Mouse (Mus musculus) skeletal muscle tissue, adult 2 months (tissue): ENCODE measurements around the gene Sh3bp5l.
"Not testable (repeated sequence)": the region's sequence is repeated elsewhere in the genome, so short reads cannot be mapped to it uniquely, and the experiment has no call there.

Experiments
- DNase-seq: peaks from one replicate; pipeline ENCODE4 v3.0.0-alpha.2; 2012; ENCODE audit warnings: low read depth, low spot score

Sh3bp5l gene

GRCm38 (mm10) chr11:58330276-58331148, at the start of gene Sh3bp5l, which contains the start of gene Zfp672:
TSS of gene Sh3bp5l (plus strand) at chr11:58330724.
TSS of gene Zfp672 (minus strand) at chr11:58330339.
- DNase-seq: peak; percentile 92

GRCm38 (mm10) chr11:58281970-58282496, 48.5 kb upstream of the Sh3bp5l start:
- DNase-seq: no peak

GRCm38 (mm10) chr11:58282518-58282917, 48.0 kb upstream of the Sh3bp5l start:
- DNase-seq: no peak

GRCm38 (mm10) chr11:58289992-58290682, 40.4 kb upstream of the Sh3bp5l start:
- DNase-seq: no peak

- DNase-seq: no peak
Observed at GRCm38 (mm10) chr11:58290812-58291211, 39.7 kb upstream of the Sh3bp5l start.

- no peak for DNase-seq
Observed at GRCm38 (mm10) chr11:58292791-58293190, 37.7 kb upstream of the Sh3bp5l start.

- no peak for DNase-seq
Observed at GRCm38 (mm10) chr11:58297396-58297795, 33.1 kb upstream of the Sh3bp5l start.

- no peak for DNase-seq
Observed at GRCm38 (mm10) chr11:58301057-58301456, 29.5 kb upstream of the Sh3bp5l start.

GRCm38 (mm10) chr11:58301837-58302754, 28.4 kb upstream of the Sh3bp5l start:
- DNase-seq: peak; percentile 98

GRCm38 (mm10) chr11:58302774-58303445, 27.6 kb upstream of the Sh3bp5l start:
- DNase-seq: no peak

GRCm38 (mm10) chr11:58303594-58303993, 26.9 kb upstream of the Sh3bp5l start:
- no peak for DNase-seq

GRCm38 (mm10) chr11:58305299-58305698, 25.2 kb upstream of the Sh3bp5l start:
- DNase-seq: not testable (repeated sequence)

- peak; percentile 93 for DNase-seq
Observed at GRCm38 (mm10) chr11:58306860-58307308, 23.6 kb upstream of the Sh3bp5l start, which contains the start of gene Zfp692. TSS of gene Zfp692 (plus strand) at chr11:58307069.

GRCm38 (mm10) chr11:58307411-58308080, 23.0 kb upstream of the Sh3bp5l start:
- DNase-seq: no peak

GRCm38 (mm10) chr11:58308661-58309060, 21.9 kb upstream of the Sh3bp5l start:
- DNase-seq: no peak

GRCm38 (mm10) chr11:58314069-58314468, 16.5 kb upstream of the Sh3bp5l start:
- DNase-seq: no peak

- DNase-seq: no peak
Observed at GRCm38 (mm10) chr11:58315536-58316168, 14.9 kb upstream of the Sh3bp5l start.

- no peak for DNase-seq
Observed at GRCm38 (mm10) chr11:58316344-58316743, 14.2 kb upstream of the Sh3bp5l start.

- no peak for DNase-seq
Observed at GRCm38 (mm10) chr11:58316768-58317390, 13.6 kb upstream of the Sh3bp5l start.
